Mouse (Mus musculus): ENCODE data around the gene Flnb.
A peak's percentile ranks its signal among the peaks of the same experiment; 100 is the strongest.

Gene Flnb

GRCm38 (mm10) chr14:7899986-7900385, 82.2 kb downstream of the Flnb start:
- no peak for DNase-seq (ENCODE audit: low read depth, low spot score)

GRCm38 (mm10) chr14:7900481-7901049, 82.8 kb downstream of the Flnb start:
- no peak for DNase-seq (ENCODE audit: low read depth, low spot score)

- DNase-seq (ENCODE audit: low read depth, low spot score) = no peak
Observed at GRCm38 (mm10) chr14:7901484-7902240, 83.9 kb downstream of the Flnb start.

- DNase-seq (ENCODE audit: low read depth, low spot score) = peak; percentile 23
Observed at GRCm38 (mm10) chr14:7907058-7907457, 89.3 kb downstream of the Flnb start.

- DNase-seq (ENCODE audit: low read depth, low spot score) = no peak
Observed at GRCm38 (mm10) chr14:7909472-7909871, 91.7 kb downstream of the Flnb start.

GRCm38 (mm10) chr14:7913842-7914241, 96.1 kb downstream of the Flnb start:
- no peak for DNase-seq (ENCODE audit: low read depth, low spot score)

GRCm38 (mm10) chr14:7914461-7914860, 96.7 kb downstream of the Flnb start:
- no peak for DNase-seq (ENCODE audit: low read depth, low spot score)

- no peak for DNase-seq (ENCODE audit: low read depth, low spot score)
Observed at GRCm38 (mm10) chr14:7918150-7918991, 100.6 kb downstream of the Flnb start.

- no peak for DNase-seq (ENCODE audit: low read depth, low spot score)
Observed at GRCm38 (mm10) chr14:7919309-7919708, 101.6 kb downstream of the Flnb start.

GRCm38 (mm10) chr14:7919921-7920320, 102.2 kb downstream of the Flnb start:
- no peak for DNase-seq (ENCODE audit: low read depth, low spot score)

- no peak for DNase-seq (ENCODE audit: low read depth, low spot score)
Observed at GRCm38 (mm10) chr14:7921459-7921858, 103.7 kb downstream of the Flnb start.

- no peak for DNase-seq (ENCODE audit: low read depth, low spot score)
Observed at GRCm38 (mm10) chr14:7923635-7924034, 105.9 kb downstream of the Flnb start.

GRCm38 (mm10) chr14:7928362-7928761, 110.6 kb downstream of the Flnb start:
- DNase-seq (ENCODE audit: low read depth, low spot score) = no peak

GRCm38 (mm10) chr14:7929029-7929428, 111.3 kb downstream of the Flnb start:
- no peak for DNase-seq (ENCODE audit: low read depth, low spot score)

GRCm38 (mm10) chr14:7932151-7932550, 114.4 kb downstream of the Flnb start:
- peak; percentile 39 for DNase-seq (ENCODE audit: low read depth, low spot score)

- DNase-seq (ENCODE audit: low read depth, low spot score) = no peak
Observed at GRCm38 (mm10) chr14:7934166-7934565, 116.4 kb downstream of the Flnb start.

GRCm38 (mm10) chr14:7937052-7937630, 119.4 kb downstream of the Flnb start:
- peak; percentile 87 for DNase-seq (ENCODE audit: low read depth, low spot score)

GRCm38 (mm10) chr14:7938809-7939784, 121.3 kb downstream of the Flnb start:
- no peak for DNase-seq (ENCODE audit: low read depth, low spot score)

GRCm38 (mm10) chr14:7941413-7941812, 123.7 kb downstream of the Flnb start:
- DNase-seq (ENCODE audit: low read depth, low spot score) = peak; percentile 45

GRCm38 (mm10) chr14:7943101-7943800, 125.5 kb downstream of the Flnb start:
- no peak for DNase-seq (ENCODE audit: low read depth, low spot score)

All from ES-CJ7 (cell line).